Mouse (Mus musculus) kidney, adult 2 months (tissue): Measurements from ENCODE around the gene Hook2. TPM values are rescaled to one million over a fixed set of nuclear protein-coding genes. Genes with fewer than 3 reads are reported as not detected.

Source experiments
- DNase-seq: peaks from one replicate; pipeline ENCODE4 v3.0.0; 2021
- H3K27ac ChIP-seq: fragments of 200-500 bp; 2 replicates; pipeline ENCODE4 v1.5.1; 2012; ENCODE audit warnings: low read depth, low read length, control low read depth, inconsistent platforms; ENCODE audit not compliant: insufficient read depth
- H3K27me3 ChIP-seq: fragments of 200-500 bp; replicated peaks from 2 replicates; pipeline ENCODE4 v1.6.1; 2012; ENCODE audit warnings: mild to moderate bottlenecking, moderate library complexity, low read length, inconsistent platforms; ENCODE audit not compliant: control insufficient read depth, insufficient read depth
- H3K36me3 ChIP-seq: fragments of 200-500 bp; 2 replicates; pipeline ENCODE4 v1.6.1; 2012; ENCODE audit warnings: mild to moderate bottlenecking, moderate library complexity, low read length, inconsistent platforms; ENCODE audit not compliant: control insufficient read depth, insufficient read depth
- H3K4me1 ChIP-seq: fragments of 200-500 bp; 2 replicates; pipeline ENCODE4 v1.6.1; 2011; ENCODE audit warnings: low read length; ENCODE audit not compliant: control insufficient read depth, insufficient read depth
- H3K4me3 ChIP-seq: fragments of 200-500 bp; 2 replicates; pipeline ENCODE4 v1.5.1; 2011; ENCODE audit warnings: mild to moderate bottlenecking, low read depth, low read length, control low read depth; ENCODE audit not compliant: insufficient read depth
- CTCF ChIP-seq: fragments of 200-500 bp; conservative IDR thresholded peaks from 2 replicates; pipeline ENCODE4 v1.5.1; 2011; ENCODE audit warnings: low read depth, mild to moderate bottlenecking, control low read depth, low read length, moderate library complexity, mixed read lengths; ENCODE audit not compliant: insufficient read depth, insufficient read length
- POLR2A ChIP-seq: fragments of 200-500 bp; IDR thresholded peaks from one replicate; pipeline ENCODE4 v1.6.1; 2011; ENCODE audit warnings: low read depth, low read length, control low read depth
- WGBS: fragments of 180-500 bp; shearing (Covaris S2); methylation state at CpG from one replicate; pipeline ENCODE4 v1.1.7; 2018; 5-methylcytosine and 5-hydroxymethylcytosine counted together
- polyA plus RNA-seq: library from polyadenylated mRNA; depleted of rRNA; stranded (reverse); fragments of >200 nt; gene quantifications from 2 replicates; pipeline ENCODE4 v1.2.3, GENCODE M21; 2012

Hook2 gene
- polyA plus RNA-seq, 1 experiment: 34.6 TPM

GRCm38 (mm10) chr8:84949753-84950152 lies 40.6 kb upstream of the Hook2 start:
- Histone ChIP-seq H3K4me3 (no peak overlapping the region), H3K36me3 (no peaks in the 10 kb centered on the region), H3K4me1 (no peaks in the 10 kb centered on the region), H3K27ac (no peak overlapping the region), H3K27me3 (peaks cover 4% of the 10 kb centered on the region)
- WGBS: 16% methylated on average over 12 of the region's 12 CpGs
- TF ChIP-seq POLR2A: no peak
- TF ChIP-seq CTCF: no peak
- DNase-seq: no peak

GRCm38 (mm10) chr8:84952612-84953255 lies 37.7 kb upstream of the Hook2 start:
- H3K27ac ChIP-seq: no peak overlapping the region
- no peaks in the 10 kb centered on the region for H3K27me3 ChIP-seq
- 8% methylated on average over 18 of the region's 18 CpGs for WGBS
- TF ChIP-seq CTCF: no peak
- no peak for TF ChIP-seq POLR2A
- no peak overlapping the region for H3K4me3 ChIP-seq
- no peaks in the 10 kb centered on the region for H3K4me1 ChIP-seq
- DNase-seq: peak; percentile 67
- no peaks in the 10 kb centered on the region for H3K36me3 ChIP-seq

DNA sequence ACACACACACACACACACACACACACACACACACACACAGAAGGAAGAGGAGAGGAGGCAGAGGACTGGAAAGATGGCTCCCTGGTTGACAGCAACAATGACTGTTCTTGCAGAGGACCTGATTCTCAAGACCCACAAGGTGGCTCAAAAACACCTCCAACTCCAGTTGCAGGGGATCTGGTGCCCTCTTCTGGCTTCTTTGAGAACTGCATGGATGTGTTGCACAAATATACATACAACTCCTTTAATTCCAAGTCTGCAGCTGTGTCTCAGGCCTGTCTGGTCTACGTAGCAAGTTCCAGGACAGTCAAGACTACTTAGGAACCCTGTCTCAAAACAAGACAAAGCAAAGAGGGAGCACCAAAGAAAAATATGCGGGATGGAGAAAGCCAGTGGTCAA lies 33.6 kb upstream of the Hook2 start:
- Histone ChIP-seq H3K36me3 (no peaks in the 10 kb centered on the region), H3K4me1 (no peaks in the 10 kb centered on the region), H3K27me3 (no peaks in the 10 kb centered on the region), H3K4me3 (no peak overlapping the region), H3K27ac (no peak overlapping the region)
- 55% methylated on average over 2 of the region's 2 CpGs for WGBS
- TF ChIP-seq POLR2A (no peak), CTCF (peak; percentile 73)
- peak; percentile 63 for DNase-seq

GRCm38 (mm10) chr8:84959811-84960210 lies 30.6 kb upstream of the Hook2 start:
- DNase-seq: no peak
- Histone ChIP-seq H3K4me3 (no peak overlapping the region), H3K27me3 (no peaks in the 10 kb centered on the region), H3K27ac (no peak overlapping the region), H3K4me1 (no peaks in the 10 kb centered on the region), H3K36me3 (no peaks in the 10 kb centered on the region)
- WGBS: 79% methylated on average over 7 of the region's 7 CpGs
- TF ChIP-seq POLR2A: no peak
- no peak for TF ChIP-seq CTCF

GRCm38 (mm10) chr8:84963952-84964351 lies 26.5 kb upstream of the Hook2 start:
- Histone ChIP-seq H3K4me3 (no peak overlapping the region), H3K4me1 (peaks cover 10% of the 10 kb centered on the region), H3K36me3 (no peaks in the 10 kb centered on the region), H3K27ac (no peak overlapping the region), H3K27me3 (no peaks in the 10 kb centered on the region)
- DNase-seq: no peak
- 81% methylated on average over 4 of the region's 4 CpGs for WGBS
- no peak for TF ChIP-seq POLR2A

DNA sequence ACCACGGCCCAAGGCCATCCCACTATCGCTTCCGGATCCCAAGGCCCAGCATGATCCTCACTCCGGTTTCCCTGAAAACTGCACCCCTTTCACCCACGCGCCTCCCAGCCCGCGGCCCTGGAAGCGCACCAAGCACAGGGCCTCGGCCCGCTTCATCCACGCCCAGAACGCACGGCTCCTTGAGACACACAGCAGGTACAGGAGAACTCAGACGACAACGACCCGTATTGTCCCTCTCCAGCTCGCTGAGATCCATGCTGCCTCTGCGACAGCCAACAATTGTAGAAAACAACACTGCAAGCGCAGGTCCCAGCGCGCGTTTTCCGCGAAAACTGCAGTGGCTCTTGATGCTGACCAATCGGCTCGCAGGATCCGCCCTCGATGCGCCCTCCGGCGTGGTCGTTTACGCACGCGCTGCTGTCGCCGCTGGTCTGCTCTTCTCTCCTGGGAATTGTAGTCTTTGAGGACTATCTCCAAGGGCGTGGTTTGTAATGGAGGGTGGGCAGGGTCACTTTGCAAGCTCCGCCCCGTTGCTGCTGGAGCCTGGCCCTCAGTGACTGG lies 24.6 kb upstream of the Hook2 start:
- peak; percentile 99 for DNase-seq
- H3K36me3 ChIP-seq: no peaks in the 10 kb centered on the region
- H3K27me3 ChIP-seq: no peaks in the 10 kb centered on the region
- under 1% methylated on average over 41 of the region's 41 CpGs for WGBS
- no peak overlapping the region for H3K27ac ChIP-seq
- H3K4me1 ChIP-seq: peaks cover 17% of the 10 kb centered on the region
- peak overlapping the region; percentile 74 for H3K4me3 ChIP-seq
- TF ChIP-seq CTCF (no peak), POLR2A (peak; percentile 4)

- Histone ChIP-seq H3K27me3 (no peaks in the 10 kb centered on the region), H3K36me3 (no peaks in the 10 kb centered on the region), H3K4me1 (peaks cover 18% of the 10 kb centered on the region), H3K27ac (no peak overlapping the region; the same call in 1 of the 2 replicates), H3K4me3 (no peak overlapping the region)
- WGBS: 34% methylated on average over 3 of the region's 3 CpGs
- no peak for DNase-seq
- TF ChIP-seq POLR2A (no peak), CTCF (no peak)
Observed at GRCm38 (mm10) chr8:84966603-84967002, 23.8 kb upstream of the Hook2 start.
